Mouse (Mus musculus): ENCODE data around the gene Rai1. TPM values are rescaled to one million over a fixed set of nuclear protein-coding genes. Genes with fewer than 3 reads are reported as not detected.

The Rai1 gene
- 18.9 and 22.6 TPM in 2 replicates for polyA plus RNA-seq (2015; fragmentation: Nextera tagmentation; extraction: Ambion mirVana)

DNA sequence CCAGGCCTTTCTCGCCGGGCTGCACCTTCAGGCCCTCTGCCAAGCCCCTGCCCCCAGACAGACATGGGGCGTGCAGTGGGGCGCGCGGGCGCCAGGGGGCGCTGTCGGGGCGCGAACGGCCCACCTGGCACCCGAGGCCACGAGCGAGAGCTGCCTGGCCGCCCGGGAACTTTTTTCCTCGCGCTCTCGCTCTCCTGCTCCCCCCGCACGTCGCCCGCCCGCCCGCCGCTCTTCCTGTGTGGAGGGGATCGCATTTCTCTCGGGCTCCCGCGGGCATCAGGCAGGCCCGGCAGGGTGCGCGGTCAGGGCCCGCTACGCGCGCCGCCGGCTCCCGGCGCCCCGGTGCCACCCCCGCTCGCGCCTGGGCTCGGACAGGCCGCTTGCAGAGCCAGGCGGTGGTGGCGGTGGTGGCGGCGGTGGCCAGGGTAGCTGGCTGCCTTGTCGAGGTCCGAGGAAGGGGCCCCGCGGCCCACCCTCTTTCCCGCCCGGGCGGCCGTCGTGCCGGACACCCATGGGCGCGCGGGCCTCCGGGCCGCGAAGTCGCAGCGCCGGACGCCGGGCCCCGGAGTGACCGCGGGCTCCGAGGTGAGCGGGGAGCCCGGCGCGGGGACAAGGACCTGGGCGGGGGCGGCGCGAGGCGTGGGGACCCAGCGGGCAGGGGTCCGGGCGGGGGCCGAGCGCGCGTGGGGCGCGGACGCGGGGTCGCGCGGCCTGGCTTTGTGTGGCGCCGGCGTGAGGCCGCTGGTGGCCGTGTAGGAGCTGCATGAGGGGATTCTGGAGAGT is at the start of gene Rai1:
Rai1 (plus strand) TSS at position 204 of the 783 bp plus-strand sequence.
- Histone ChIP-seq H3K36me3 (no peaks in the 10 kb centered on the region), H3K4me1 (peaks cover 47% of the 10 kb centered on the region), H3K9me3 (no peaks in the 10 kb centered on the region), H3K27ac (peak within 1 kb of the TSS; percentile 97), H3K27me3 (no peaks in the 10 kb centered on the region), H3K4me2 (peak within 1 kb of the TSS; percentile 69), H3K9ac (peak within 1 kb of the TSS; percentile 97), H3K4me3 (peak within 1 kb of the TSS; percentile 97)
- WGBS: 1% methylated on average over 76 of the region's 105 CpGs
- ATAC-seq (ENCODE audit: insufficient number of reproducible peaks, low FRiP score, low TSS enrichment, low read depth): peak; percentile 67

GRCm38 (mm10) chr11:60056520-60056919 is 48.3 kb upstream of the Rai1 start:
- Histone ChIP-seq H3K4me1 (no peaks in the 10 kb centered on the region), H3K4me2 (no peak overlapping the region), H3K9me3 (no peaks in the 10 kb centered on the region), H3K9ac (no peak overlapping the region), H3K4me3 (no peak overlapping the region), H3K36me3 (no peaks in the 10 kb centered on the region), H3K27me3 (no peaks in the 10 kb centered on the region), H3K27ac (no peak overlapping the region)
- 72% methylated on average over 6 of the region's 6 CpGs for WGBS
- ATAC-seq (ENCODE audit: insufficient number of reproducible peaks, low FRiP score, low TSS enrichment, low read depth): no peak

DNA sequence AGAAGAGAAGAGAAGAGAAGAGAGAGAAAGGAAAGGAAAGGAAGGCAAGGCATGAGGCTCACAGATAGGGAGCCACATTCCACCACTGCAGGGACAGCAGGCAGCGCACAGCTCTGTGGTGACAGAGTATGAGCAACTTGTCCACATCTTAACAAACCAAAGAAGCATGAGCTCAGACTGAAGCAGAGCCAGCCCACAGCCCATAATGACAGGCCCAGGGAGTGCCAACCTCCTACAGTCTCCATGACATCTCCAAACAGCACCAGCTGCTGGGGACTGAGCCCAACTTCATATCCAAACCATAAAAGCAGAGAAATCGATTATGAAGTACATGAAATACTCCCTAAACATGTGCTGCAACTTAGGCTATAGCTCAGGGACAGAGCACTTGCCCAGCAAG is 46.8 kb upstream of the Rai1 start:
- H3K27me3 ChIP-seq: no peaks in the 10 kb centered on the region
- no peak for ATAC-seq (ENCODE audit: insufficient number of reproducible peaks, low FRiP score, low TSS enrichment, low read depth)
- H3K27ac ChIP-seq: no peak overlapping the region
- H3K4me1 ChIP-seq: no peaks in the 10 kb centered on the region
- no peak overlapping the region for H3K4me3 ChIP-seq
- no peak overlapping the region for H3K4me2 ChIP-seq
- H3K36me3 ChIP-seq: no peaks in the 10 kb centered on the region
- H3K9ac ChIP-seq: no peak overlapping the region
- H3K9me3 ChIP-seq: no peaks in the 10 kb centered on the region
- 54% methylated on average over 2 of the region's 2 CpGs for WGBS

DNA sequence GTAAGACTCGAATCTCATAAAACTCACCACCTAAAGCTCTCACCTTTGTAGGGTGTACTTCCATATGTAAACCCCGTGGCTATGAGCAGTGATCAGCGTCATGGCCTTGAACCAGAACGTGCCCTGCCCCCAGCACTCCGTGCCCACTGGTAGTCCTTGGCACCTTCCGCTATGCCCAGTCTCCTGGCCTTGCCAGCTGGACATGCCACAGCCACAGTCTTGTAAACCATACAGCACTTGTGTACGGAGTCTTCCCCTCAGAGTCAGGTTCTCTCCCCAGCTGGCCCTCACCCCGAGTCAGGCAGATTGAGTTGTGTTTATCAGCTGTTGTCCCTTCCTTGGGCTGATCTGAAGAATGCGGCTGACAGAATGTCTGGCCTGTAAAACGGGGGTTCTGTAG is 46.4 kb upstream of the Rai1 start:
- no peak overlapping the region for H3K9ac ChIP-seq
- H3K27ac ChIP-seq: no peak overlapping the region
- H3K4me3 ChIP-seq: no peak overlapping the region
- no peak for ATAC-seq (ENCODE audit: insufficient number of reproducible peaks, low FRiP score, low TSS enrichment, low read depth)
- no peaks in the 10 kb centered on the region for H3K27me3 ChIP-seq
- no peaks in the 10 kb centered on the region for H3K36me3 ChIP-seq
- H3K4me2 ChIP-seq: no peak overlapping the region
- no peaks in the 10 kb centered on the region for H3K4me1 ChIP-seq
- 72% methylated on average over 10 of the region's 10 CpGs for WGBS
- no peaks in the 10 kb centered on the region for H3K9me3 ChIP-seq

DNA sequence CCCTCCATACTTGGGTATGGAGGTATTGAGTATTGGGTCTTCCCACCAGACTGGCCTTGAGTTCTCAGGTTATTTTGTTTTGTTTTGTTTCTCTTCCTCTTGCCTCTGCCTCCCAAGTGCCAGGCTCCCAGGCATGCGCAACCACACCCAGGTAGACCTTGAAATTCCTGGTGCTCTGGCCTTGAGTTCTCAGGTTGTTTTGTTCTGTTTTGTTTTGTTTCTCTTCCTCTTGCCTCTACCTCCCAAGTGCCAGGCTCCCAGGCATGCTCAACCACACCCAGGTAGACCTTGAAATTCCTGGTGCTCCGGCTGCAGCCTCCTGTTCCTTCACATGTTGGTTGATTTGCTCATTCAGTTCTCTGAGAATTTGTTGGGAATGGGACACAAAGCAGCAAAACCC is 44.8 kb upstream of the Rai1 start:
- Histone ChIP-seq H3K4me3 (no peak overlapping the region), H3K36me3 (no peaks in the 10 kb centered on the region), H3K4me1 (no peaks in the 10 kb centered on the region), H3K27ac (no peak overlapping the region), H3K27me3 (no peaks in the 10 kb centered on the region), H3K9ac (no peak overlapping the region), H3K9me3 (no peaks in the 10 kb centered on the region), H3K4me2 (no peak overlapping the region)
- ATAC-seq (ENCODE audit: insufficient number of reproducible peaks, low FRiP score, low TSS enrichment, low read depth): no peak
- 92% methylated on average over 2 of the region's 2 CpGs for WGBS

- Histone ChIP-seq H3K27ac (no peak overlapping the region), H3K36me3 (no peaks in the 10 kb centered on the region), H3K9me3 (no peaks in the 10 kb centered on the region), H3K27me3 (no peaks in the 10 kb centered on the region), H3K4me3 (no peak overlapping the region), H3K4me1 (no peaks in the 10 kb centered on the region), H3K4me2 (no peak overlapping the region), H3K9ac (no peak overlapping the region)
- ATAC-seq (ENCODE audit: insufficient number of reproducible peaks, low FRiP score, low TSS enrichment, low read depth): no peak
- WGBS: 75% methylated on average over 4 of the region's 4 CpGs
Observed at GRCm38 (mm10) chr11:60061504-60062006, 43.3 kb upstream of the Rai1 start.

DNA sequence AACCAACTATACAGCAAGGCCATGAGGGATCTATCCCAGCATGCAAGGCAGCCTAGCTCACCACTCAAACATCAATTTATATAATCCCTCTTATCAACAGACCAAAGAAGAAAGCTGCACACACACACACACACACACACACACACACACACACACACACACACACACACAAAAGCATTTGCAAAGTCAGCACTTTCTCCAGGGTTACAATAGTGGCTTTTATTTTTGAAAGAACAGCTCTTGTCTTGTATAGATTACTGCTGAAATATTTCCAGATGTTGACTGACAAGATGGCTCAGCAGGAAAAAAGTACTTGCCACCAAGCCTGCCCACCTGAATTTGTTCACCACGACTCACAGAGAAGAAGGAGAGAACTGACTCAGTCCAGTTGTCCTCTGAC is 39.5 kb upstream of the Rai1 start:
- no peak overlapping the region for H3K4me2 ChIP-seq
- no peaks in the 10 kb centered on the region for H3K4me1 ChIP-seq
- H3K9ac ChIP-seq: no peak overlapping the region
- 47% methylated on average over 1 of the region's 1 CpGs for WGBS
- H3K4me3 ChIP-seq: no peak overlapping the region
- no peaks in the 10 kb centered on the region for H3K36me3 ChIP-seq
- H3K9me3 ChIP-seq: no peaks in the 10 kb centered on the region
- H3K27me3 ChIP-seq: no peaks in the 10 kb centered on the region
- no peak overlapping the region for H3K27ac ChIP-seq
- no peak for ATAC-seq (ENCODE audit: insufficient number of reproducible peaks, low FRiP score, low TSS enrichment, low read depth)

DNA sequence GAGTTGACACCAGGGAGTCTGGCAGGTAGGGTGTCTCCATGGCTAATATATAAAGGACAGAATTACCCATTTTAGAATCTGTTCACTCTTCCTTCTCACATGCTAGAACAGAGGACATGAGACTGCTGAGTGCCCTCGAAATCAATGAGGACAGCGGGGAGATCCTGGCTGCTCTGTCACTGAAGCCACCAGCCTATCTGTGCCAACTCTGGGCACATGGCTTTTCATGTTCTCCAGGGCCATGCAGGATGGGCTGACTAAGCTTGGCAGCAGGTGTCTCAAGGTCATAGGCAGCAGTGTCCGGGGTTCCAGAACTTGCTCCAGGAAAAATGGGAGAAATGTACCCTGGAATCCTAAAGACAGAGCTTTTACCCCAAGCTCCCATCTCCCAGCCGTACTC is 37.2 kb upstream of the Rai1 start:
- Histone ChIP-seq H3K4me3 (no peak overlapping the region), H3K4me1 (no peaks in the 10 kb centered on the region), H3K27me3 (no peaks in the 10 kb centered on the region), H3K27ac (no peak overlapping the region), H3K36me3 (no peaks in the 10 kb centered on the region), H3K9me3 (no peaks in the 10 kb centered on the region), H3K4me2 (no peak overlapping the region), H3K9ac (no peak overlapping the region)
- no peak for ATAC-seq (ENCODE audit: insufficient number of reproducible peaks, low FRiP score, low TSS enrichment, low read depth)
- WGBS: 90% methylated on average over 4 of the region's 4 CpGs

GRCm38 (mm10) chr11:60068631-60069030 is 36.2 kb upstream of the Rai1 start:
- ATAC-seq (ENCODE audit: insufficient number of reproducible peaks, low FRiP score, low TSS enrichment, low read depth): no peak
- Histone ChIP-seq H3K4me3 (no peak overlapping the region), H3K36me3 (no peaks in the 10 kb centered on the region), H3K27ac (no peak overlapping the region), H3K4me2 (no peak overlapping the region), H3K27me3 (no peaks in the 10 kb centered on the region), H3K4me1 (0 out of 2 replicates have a peak, but pooled peaks cover 6% of the 10 kb centered on the region), H3K9ac (no peak overlapping the region), H3K9me3 (no peaks in the 10 kb centered on the region)

DNA sequence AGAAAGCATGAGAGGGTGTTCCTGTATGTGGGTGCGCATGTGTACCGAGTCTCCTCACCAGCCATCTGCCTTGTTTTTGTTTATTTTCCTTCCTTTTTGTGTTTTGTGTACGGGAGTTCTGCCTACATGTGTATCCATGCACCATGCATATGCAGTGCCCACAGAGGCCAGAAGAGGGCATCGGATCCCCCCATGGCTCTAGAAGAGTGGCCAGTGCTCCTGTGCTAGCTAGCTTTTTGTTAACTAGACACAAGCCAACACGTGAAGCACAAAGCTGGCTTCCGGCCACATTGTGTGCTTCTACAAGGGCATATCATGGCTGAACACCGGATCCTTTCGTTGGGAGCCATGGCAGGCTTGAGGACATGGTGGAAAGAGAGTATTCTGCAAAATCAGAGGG is 34.2 kb upstream of the Rai1 start:
- ATAC-seq (ENCODE audit: insufficient number of reproducible peaks, low FRiP score, low TSS enrichment, low read depth): no peak
- H3K9ac ChIP-seq: no peak overlapping the region
- WGBS: 38% methylated on average over 8 of the region's 8 CpGs
- no peaks in the 10 kb centered on the region for H3K36me3 ChIP-seq
- no peak overlapping the region for H3K4me2 ChIP-seq
- no peak overlapping the region for H3K27ac ChIP-seq
- no peaks in the 10 kb centered on the region for H3K9me3 ChIP-seq
- 0 out of 2 replicates have a peak, but pooled peaks cover 6% of the 10 kb centered on the region for H3K4me1 ChIP-seq
- no peaks in the 10 kb centered on the region for H3K27me3 ChIP-seq
- no peak overlapping the region for H3K4me3 ChIP-seq

GRCm38 (mm10) chr11:60071221-60071620 is 33.6 kb upstream of the Rai1 start:
- ATAC-seq (ENCODE audit: insufficient number of reproducible peaks, low FRiP score, low TSS enrichment, low read depth): no peak
- WGBS: 89% methylated on average over 6 of the region's 6 CpGs
- Histone ChIP-seq H3K4me3 (no peak overlapping the region), H3K27me3 (no peaks in the 10 kb centered on the region), H3K9ac (no peak overlapping the region), H3K9me3 (no peaks in the 10 kb centered on the region), H3K27ac (no peak overlapping the region), H3K4me2 (no peak overlapping the region), H3K4me1 (0 out of 2 replicates have a peak, but pooled peaks cover 6% of the 10 kb centered on the region), H3K36me3 (no peaks in the 10 kb centered on the region)

GRCm38 (mm10) chr11:60073121-60073520 is 31.7 kb upstream of the Rai1 start:
- H3K4me1 ChIP-seq: 0 out of 2 replicates have a peak, but pooled peaks cover 6% of the 10 kb centered on the region
- no peaks in the 10 kb centered on the region for H3K9me3 ChIP-seq
- ATAC-seq (ENCODE audit: insufficient number of reproducible peaks, low FRiP score, low TSS enrichment, low read depth): no peak

More at GRCm38 (mm10) chr11:60073121-60073520, 31.7 kb upstream of the Rai1 start:
- no peaks in the 10 kb centered on the region for H3K27me3 ChIP-seq
- H3K4me2 ChIP-seq: no peak overlapping the region
- H3K27ac ChIP-seq: no peak overlapping the region
- H3K9ac ChIP-seq: no peak overlapping the region
- H3K4me3 ChIP-seq: no peak overlapping the region
- H3K36me3 ChIP-seq: no peaks in the 10 kb centered on the region
